Mouse (Mus musculus): Measurements from ENCODE around the gene Hpse2. TPM values are rescaled to one million over a fixed set of nuclear protein-coding genes. Genes with fewer than 3 reads are reported as not detected.
"Not testable (repeated sequence)": the region's sequence is repeated elsewhere in the genome, so short reads cannot be mapped to it uniquely, and the experiment has no call there.

Hpse2 gene
- polyA plus RNA-seq, 1 experiment, result 0.77 TPM

DNA sequence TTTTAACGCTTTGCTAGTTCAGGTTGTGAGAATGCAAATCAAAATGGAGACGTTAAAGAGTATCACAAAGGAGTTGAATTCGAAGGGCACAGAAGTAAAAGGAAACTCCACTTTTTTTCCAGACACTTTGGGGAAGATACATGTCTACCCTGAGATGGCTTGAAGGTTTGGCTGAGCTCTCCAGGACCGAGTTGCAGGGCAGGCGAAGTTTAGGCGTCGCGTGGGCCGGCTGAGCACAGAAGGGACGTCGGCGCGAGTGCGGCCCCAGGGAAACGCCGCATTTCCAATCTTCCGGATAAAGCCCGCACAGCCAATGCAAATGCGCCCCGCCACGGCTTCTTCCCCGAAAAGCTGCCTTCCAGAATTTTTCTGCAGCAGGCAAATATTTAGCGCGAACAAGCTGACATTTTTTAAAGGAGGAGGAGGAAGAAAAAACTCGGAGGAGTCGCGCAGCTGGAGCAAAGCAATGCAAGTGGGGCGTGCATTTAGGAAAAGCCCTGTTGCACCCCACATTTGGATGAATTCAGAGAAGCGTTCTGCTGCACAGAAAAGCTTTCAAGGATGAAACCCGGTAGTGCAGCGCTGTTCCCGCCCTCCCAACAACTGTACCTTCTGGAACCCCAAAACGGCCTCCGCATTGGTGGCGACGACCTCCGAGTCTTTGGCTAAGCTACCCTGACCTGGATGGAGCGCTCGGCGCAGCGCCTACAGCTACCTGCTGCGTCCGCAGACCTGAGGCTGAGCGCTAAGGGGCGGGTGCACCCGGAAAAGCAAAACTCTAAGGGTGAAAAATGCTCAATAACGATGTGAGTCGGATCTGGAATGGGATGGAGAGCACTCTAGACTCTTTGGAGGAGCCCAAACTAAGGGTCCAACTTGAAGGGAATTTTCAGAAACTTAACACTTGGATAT, 1.9 kb downstream of the Hpse2 start:
- DNase-seq, result no peak
- TF ChIP-seq POLR2A (IDR thresholded peaks at IDR 0.05; ENCODE audit: borderline replicate concordance, extremely low read depth, low read depth, low read length), result no peak
- TF ChIP-seq CTCF (IDR thresholded peaks at IDR 0.05; ENCODE audit: insufficient read depth, low read length), result no peak
- WGBS, result 2% methylated on average over 48 of the region's 48 CpGs
- Histone ChIP-seq H3K4me1 (ENCODE audit: control insufficient read depth, insufficient read depth, low read length) (no peaks in the 10 kb centered on the region), H3K4me3 (replicated peaks; ENCODE audit: extremely low read depth, low read depth, low read length) (no peak overlapping the region)

- Histone ChIP-seq H3K4me1 (ENCODE audit: control insufficient read depth, insufficient read depth, low read length) (no peaks in the 10 kb centered on the region), H3K4me3 (replicated peaks; ENCODE audit: extremely low read depth, low read depth, low read length) (no peak overlapping the region)
- no peak for DNase-seq
- TF ChIP-seq CTCF (IDR thresholded peaks at IDR 0.05; ENCODE audit: insufficient read depth, low read length) (no peak), POLR2A (IDR thresholded peaks at IDR 0.05; ENCODE audit: borderline replicate concordance, extremely low read depth, low read depth, low read length) (no peak)
- WGBS, result 9% methylated on average over 13 of the region's 13 CpGs
These were observed 2.7 kb downstream of the Hpse2 start for GRCm38 (mm10) chr19:43385451-43385850.

- TF ChIP-seq POLR2A (IDR thresholded peaks at IDR 0.05; ENCODE audit: borderline replicate concordance, extremely low read depth, low read depth, low read length) (no peak), CTCF (IDR thresholded peaks at IDR 0.05; ENCODE audit: insufficient read depth, low read length) (no peak)
- Histone ChIP-seq H3K4me1 (ENCODE audit: control insufficient read depth, insufficient read depth, low read length) (no peaks in the 10 kb centered on the region), H3K4me3 (replicated peaks; ENCODE audit: extremely low read depth, low read depth, low read length) (no peak overlapping the region)
- no peak for DNase-seq
- WGBS, result 1% methylated on average over 25 of the region's 25 CpGs
These were observed 3.1 kb downstream of the Hpse2 start for GRCm38 (mm10) chr19:43384978-43385431.

GRCm38 (mm10) chr19:43384346-43384977, 3.7 kb downstream of the Hpse2 start:
- 17% methylated on average over 19 of the region's 19 CpGs for WGBS
- TF ChIP-seq CTCF (IDR thresholded peaks at IDR 0.05; ENCODE audit: insufficient read depth, low read length) (no peak), POLR2A (IDR thresholded peaks at IDR 0.05; ENCODE audit: borderline replicate concordance, extremely low read depth, low read depth, low read length) (no peak)
- H3K4me3 ChIP-seq (replicated peaks; ENCODE audit: extremely low read depth, low read depth, low read length), result no peak overlapping the region
- no peak for DNase-seq
- H3K4me1 ChIP-seq (ENCODE audit: control insufficient read depth, insufficient read depth, low read length), result no peaks in the 10 kb centered on the region

DNA sequence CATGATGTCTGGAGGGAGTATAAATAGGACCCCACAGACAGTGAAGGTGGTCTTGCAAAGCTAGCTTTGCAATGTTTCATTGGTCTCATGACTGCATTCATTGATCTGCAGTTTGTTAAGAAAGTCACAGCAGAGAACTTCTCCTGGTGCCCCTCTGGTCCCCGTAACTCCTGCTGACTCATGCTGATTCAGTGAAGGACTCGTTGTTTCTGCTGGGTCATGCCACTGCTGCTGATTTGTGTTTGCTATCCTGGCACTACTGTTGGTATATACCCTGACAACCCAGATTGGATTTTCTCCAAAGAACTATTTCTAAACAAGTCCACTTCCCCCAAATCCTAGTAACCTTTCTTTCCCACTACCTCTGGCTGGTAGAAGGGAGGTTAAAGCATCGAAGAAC, 29.3 kb downstream of the Hpse2 start:
- TF ChIP-seq POLR2A (IDR thresholded peaks at IDR 0.05; ENCODE audit: borderline replicate concordance, extremely low read depth, low read depth, low read length) (no peak), CTCF (IDR thresholded peaks at IDR 0.05; ENCODE audit: insufficient read depth, low read length) (no peak)
- no peak for DNase-seq
- 72% methylated on average over 3 of the region's 3 CpGs for WGBS
- H3K4me3 ChIP-seq (replicated peaks; ENCODE audit: extremely low read depth, low read depth, low read length), result no peak overlapping the region
- H3K4me1 ChIP-seq (ENCODE audit: control insufficient read depth, insufficient read depth, low read length), result no peaks in the 10 kb centered on the region

GRCm38 (mm10) chr19:43311125-43311524, 77.0 kb downstream of the Hpse2 start:
- peak; percentile 23 for DNase-seq
- Histone ChIP-seq H3K4me1 (ENCODE audit: control insufficient read depth, insufficient read depth, low read length) (no peaks in the 10 kb centered on the region), H3K4me3 (replicated peaks; ENCODE audit: extremely low read depth, low read depth, low read length) (no peak overlapping the region)
- TF ChIP-seq CTCF (IDR thresholded peaks at IDR 0.05; ENCODE audit: insufficient read depth, low read length) (peak; percentile 26; the same call in 1 of the 2 replicates), POLR2A (IDR thresholded peaks at IDR 0.05; ENCODE audit: borderline replicate concordance, extremely low read depth, low read depth, low read length) (no peak)

DNA sequence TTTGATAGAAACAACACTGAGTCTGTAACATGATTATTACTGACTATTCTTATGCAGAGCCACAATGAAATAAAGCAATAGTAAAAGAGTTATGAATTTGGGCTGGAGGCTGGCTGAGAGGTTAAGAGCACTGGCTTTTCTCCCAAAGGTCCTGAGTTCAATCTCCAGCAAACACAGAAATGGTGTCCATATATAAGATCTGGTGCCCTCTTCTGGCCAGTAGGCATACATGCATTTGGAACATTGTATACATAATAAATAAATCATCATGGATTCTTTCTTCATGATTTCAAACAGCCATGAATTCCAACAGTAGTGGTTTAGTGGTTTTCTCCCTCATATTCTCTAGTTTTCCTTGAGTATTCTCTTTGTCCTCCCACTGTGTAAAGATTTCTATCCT, 81.4 kb downstream of the Hpse2 start:
- Histone ChIP-seq H3K4me1 (ENCODE audit: control insufficient read depth, insufficient read depth, low read length) (no peaks in the 10 kb centered on the region), H3K4me3 (replicated peaks; ENCODE audit: extremely low read depth, low read depth, low read length) (no peak overlapping the region)
- DNase-seq, result no peak
- TF ChIP-seq CTCF (IDR thresholded peaks at IDR 0.05; ENCODE audit: insufficient read depth, low read length) (no peak), POLR2A (IDR thresholded peaks at IDR 0.05; ENCODE audit: borderline replicate concordance, extremely low read depth, low read depth, low read length) (no peak)

DNA sequence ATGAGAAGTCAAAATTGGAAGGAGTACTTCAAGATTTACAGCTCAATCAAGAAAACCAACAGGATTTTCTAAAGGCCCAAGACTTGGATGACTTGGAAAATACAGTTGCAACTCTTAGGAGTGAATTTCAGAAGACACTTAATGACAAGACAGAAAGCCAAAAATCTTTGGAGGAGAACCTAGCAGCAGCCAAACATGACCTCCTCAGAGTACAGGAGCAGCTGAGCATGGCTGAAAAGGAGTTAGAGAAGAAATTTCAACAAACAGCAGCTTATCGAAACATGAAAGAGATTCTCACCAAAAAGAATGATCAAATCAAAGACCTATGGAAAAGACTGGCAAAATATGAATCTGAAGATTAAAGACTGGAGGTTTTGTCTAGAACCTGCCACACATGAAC, 106.8 kb downstream of the Hpse2 start:
- 81% methylated on average over 1 of the region's 1 CpGs for WGBS
- not testable (repeated sequence) for H3K4me1 ChIP-seq (ENCODE audit: control insufficient read depth, insufficient read depth, low read length); H3K4me3 ChIP-seq (replicated peaks; ENCODE audit: extremely low read depth, low read depth, low read length); DNase-seq

GRCm38 (mm10) chr19:43243993-43244392, 144.2 kb downstream of the Hpse2 start:
- DNase-seq, result no peak
- no peak for TF ChIP-seq CTCF (IDR thresholded peaks at IDR 0.05; ENCODE audit: insufficient read depth, low read length)
- no peak for TF ChIP-seq POLR2A (IDR thresholded peaks at IDR 0.05; ENCODE audit: borderline replicate concordance, extremely low read depth, low read depth, low read length)
- no peaks in the 10 kb centered on the region for H3K4me1 ChIP-seq (ENCODE audit: control insufficient read depth, insufficient read depth, low read length)
- whole genome bisulfite sequencing, result 72% methylated on average over 4 of the region's 4 CpGs
- H3K4me3 ChIP-seq (replicated peaks; ENCODE audit: extremely low read depth, low read depth, low read length), result no peak overlapping the region

DNA sequence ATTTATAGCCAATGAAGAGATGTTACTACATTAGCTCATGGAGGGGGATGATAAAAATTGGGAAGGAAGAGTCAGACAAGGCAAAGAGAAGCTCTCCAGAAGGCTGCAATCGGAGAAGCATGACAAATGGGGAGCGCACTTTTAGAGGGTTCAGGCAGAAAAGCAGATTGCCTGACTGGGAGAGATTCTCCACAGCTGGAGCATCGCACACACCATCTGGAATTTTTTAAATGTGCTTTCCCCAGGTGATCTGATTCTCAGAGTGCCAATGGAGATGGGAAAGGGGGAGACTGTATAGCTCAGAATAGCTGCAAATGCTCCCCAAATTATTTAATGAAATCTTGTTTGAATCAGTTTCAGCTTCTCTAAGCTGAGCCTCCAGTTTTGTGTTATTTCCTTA, 156.4 kb downstream of the Hpse2 start:
- no peak for DNase-seq
- no peak for TF ChIP-seq POLR2A (IDR thresholded peaks at IDR 0.05; ENCODE audit: borderline replicate concordance, extremely low read depth, low read depth, low read length)
- no peak for TF ChIP-seq CTCF (IDR thresholded peaks at IDR 0.05; ENCODE audit: insufficient read depth, low read length)
- H3K4me1 ChIP-seq (ENCODE audit: control insufficient read depth, insufficient read depth, low read length), result no peaks in the 10 kb centered on the region
- H3K4me3 ChIP-seq (replicated peaks; ENCODE audit: extremely low read depth, low read depth, low read length), result no peak overlapping the region
- 69% methylated on average over 3 of the region's 3 CpGs for WGBS
